Mouse (Mus musculus) layer of hippocampus, postnatal 25 days (tissue): ENCODE data around the gene Olfr1261. TPM values are rescaled to one million over a fixed set of nuclear protein-coding genes. Genes with fewer than 3 reads are reported as not detected.

Experiments
- DNase-seq, 2 experiments: peaks; one replicate each; pipeline ENCODE4 v3.0.0; 2022; ENCODE audit warnings: mixed read lengths in 2 of 2, low spot score in 1 of 2; ENCODE audit errors: extremely low spot score in 1 of 2
- total RNA-seq, 2 experiments: library from RNA; stranded (reverse); gene quantifications; 2 replicates each; pipeline ENCODE4 v1.2.3; 2021

Gene Olfr1261
- total RNA-seq: not detected

DNA sequence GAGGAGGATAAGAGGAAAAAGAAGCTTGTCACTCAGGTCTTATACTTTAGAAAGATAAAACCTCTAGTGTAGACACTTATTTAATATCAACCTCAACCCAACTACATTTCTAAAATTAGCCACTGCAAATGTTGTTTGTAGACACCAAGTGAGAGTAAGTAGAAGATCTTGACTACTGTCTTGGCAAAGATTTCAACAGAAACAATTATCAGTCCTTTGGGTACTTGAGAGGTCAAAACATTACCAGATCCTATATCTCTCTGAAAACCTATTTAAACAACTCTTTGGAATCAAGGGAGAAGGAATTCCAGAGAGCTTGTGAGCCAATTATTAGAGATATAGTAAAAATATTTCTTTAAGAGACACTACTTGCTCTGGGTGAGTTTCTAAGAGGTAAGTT lies at the start of gene Olfr1261:
Gene Olfr1261, plus strand, starts transcription at position 301 of the 400 bp plus-strand sequence.
- no peak for DNase-seq

DNA sequence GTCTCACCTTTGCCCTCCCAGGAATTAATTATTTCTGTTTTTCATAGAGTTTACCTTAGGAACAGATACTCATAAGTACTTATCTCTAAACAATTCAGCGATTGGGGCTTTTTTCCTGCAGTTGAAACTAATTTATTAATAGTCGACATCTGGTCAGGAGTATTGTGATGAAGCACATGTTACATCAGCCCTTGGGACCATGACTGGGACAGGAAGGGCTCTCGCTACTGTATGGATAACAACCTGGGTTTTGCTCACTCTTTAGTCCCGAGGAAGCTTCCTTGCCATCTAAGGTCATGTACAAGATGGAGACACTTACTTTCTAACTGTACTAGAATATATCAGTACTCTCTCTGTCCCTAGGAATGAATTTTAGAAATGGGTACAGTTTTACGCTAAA lies 42.5 kb upstream of the Olfr1261 start, which contains the start of gene Olfr1259:
Gene Olfr1259, minus strand, starts transcription at position 101 of the 400 bp plus-strand sequence.
- DNase-seq: no peak

DNA sequence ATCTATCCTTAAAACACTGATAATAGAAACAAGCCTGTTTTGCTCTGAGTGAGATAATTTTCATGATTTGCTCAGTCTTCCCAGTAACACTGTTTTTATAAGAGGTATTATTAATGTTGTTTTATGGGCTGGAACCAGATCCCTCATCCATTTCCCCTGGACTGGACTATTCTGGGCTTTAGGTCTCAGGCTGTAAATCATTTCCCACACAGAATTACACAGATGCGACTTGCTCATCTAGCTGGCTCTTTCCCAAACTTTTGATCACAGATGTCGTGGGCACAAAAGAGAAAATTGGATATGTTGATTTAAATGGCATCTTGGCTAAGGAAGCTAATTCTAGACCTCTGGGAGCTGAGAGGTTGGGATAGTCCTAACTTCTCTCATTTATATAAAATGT lies 16.8 kb upstream of the Olfr1261 start, which contains the start of gene Olfr1260:
Gene Olfr1260, plus strand, starts transcription at position 157 of the 400 bp plus-strand sequence.
- DNase-seq: no peak

DNA sequence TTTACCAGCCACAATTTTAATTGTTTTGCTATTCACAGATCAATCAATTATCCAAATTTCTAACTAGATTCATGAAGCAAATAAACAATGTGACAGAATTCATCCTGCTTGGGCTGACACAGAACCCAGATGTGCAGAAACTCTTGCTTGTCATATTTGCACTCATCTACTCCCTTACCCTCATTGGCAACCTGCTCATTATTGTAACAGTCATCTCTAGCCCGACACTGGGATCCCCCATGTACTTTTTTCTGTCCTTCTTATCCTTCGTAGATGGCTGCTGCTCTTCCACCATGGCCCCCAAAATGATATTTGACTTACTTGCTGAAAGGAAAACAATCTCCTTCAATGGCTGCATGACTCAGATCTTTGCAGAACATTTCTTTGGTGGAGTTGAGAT lies 13.3 kb upstream of the Olfr1261 start:
- no peak for DNase-seq

DNA sequence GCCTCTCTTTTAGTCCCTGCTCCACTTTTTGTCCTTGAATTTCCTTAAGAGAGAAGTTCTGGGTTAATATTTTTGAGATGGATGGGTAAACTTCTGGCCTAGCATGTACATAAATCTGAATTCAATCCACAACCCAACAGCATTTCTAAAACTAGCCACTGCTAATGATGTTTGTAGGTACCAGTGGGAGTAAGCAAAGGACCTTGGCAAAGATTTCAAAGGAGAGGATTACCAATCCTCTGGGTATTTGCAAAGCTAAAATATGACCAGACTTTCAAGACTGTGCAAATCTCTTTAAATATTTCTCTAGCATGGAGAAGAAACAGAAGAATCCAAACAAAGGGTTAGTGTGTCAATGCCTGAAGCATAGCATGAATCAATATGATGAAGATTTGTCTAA lies 8.8 kb downstream of the Olfr1261 start, which contains the start of gene Olfr1262:
Gene Olfr1262, plus strand, starts transcription at position 301 of the 400 bp plus-strand sequence.
- DNase-seq: no peak

DNA sequence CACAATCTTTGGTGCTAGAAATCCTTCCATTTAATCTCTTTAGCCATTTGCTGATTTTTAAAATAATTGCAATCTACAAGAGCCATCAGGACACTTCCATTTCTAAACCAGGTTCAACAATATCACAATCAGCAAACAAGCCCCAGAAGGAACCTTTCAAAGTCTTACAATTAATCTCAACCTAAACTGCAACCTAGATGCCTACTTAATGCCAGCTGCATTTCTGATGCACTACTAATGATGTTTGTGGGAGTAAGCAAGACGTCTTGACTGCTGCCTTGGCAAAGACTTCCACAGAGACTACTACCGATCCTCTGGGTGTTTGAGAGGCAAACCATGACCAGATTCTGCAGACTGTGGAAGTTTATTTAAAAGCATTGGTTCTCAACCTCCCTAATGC lies 20.8 kb downstream of the Olfr1261 start, which contains the start of gene Olfr1263:
Gene Olfr1263, plus strand, starts transcription at position 301 of the 400 bp plus-strand sequence.
- DNase-seq: no peak

DNA sequence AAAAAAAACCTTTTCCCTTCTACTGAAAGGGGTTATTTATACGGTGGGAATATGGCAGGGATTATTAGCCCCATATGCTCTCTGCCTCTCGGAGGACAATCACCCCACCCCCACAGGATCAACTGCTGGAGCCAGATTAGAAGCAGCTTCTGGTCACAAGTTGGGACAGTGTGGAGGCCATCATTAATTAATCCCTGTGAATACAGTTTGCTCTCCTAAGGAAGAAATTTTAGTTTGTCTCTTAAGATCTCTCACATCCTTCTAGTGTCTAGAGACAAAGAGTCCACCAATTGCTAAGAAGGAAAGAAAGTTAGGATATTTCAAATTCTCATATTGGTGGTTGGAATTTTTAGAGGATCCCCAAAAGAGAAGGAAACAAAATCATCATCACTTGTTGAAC lies 34.5 kb downstream of the Olfr1261 start, which contains the start of gene Olfr1264:
Gene Olfr1264, minus strand, starts transcription at position 101 of the 400 bp plus-strand sequence.
- DNase-seq: no peak

DNA sequence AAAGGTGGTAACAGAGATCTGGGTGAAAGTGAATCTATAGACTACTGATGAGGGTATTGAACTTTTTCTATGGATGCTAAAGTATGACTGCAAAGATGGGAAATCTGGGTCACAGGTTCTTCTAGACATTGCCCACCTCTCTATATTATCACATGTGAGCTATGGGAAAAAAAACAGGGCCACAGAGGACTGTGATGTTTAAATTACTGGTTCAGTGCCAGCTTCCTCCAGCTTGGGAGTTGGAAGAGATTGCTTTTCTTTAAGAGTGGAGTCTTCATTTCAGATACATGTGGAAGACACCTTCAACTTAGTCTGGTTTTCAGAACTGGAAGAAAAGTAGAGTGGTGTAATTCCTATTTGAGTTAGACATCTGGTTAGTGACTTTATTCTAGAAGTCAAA lies 44.0 kb downstream of the Olfr1261 start, which contains the start of gene Olfr1265:
Gene Olfr1265, plus strand, starts transcription at position 301 of the 400 bp plus-strand sequence.
- DNase-seq: no peak

Other genes starting within 250 kb of the Olfr1261 start
- not detected for gene Olfr1253, start 234.1 kb upstream of the Olfr1261 start, total RNA-seq
- gene Olfr1254, start 197.6 kb upstream of the Olfr1261 start, total RNA-seq: not detected
- gene Olfr1255, start 179.2 kb upstream of the Olfr1261 start, total RNA-seq: not detected
- not detected for gene Olfr1256, start 149.7 kb upstream of the Olfr1261 start, total RNA-seq
- gene Olfr48, start 143.0 kb upstream of the Olfr1261 start, total RNA-seq: not detected
- not detected for gene Olfr1257, start 112.8 kb upstream of the Olfr1261 start, total RNA-seq
- not detected for gene Olfr1258, start 63.9 kb upstream of the Olfr1261 start, total RNA-seq
- not detected for gene Olfr1259, start 42.6 kb upstream of the Olfr1261 start, total RNA-seq
- not detected for gene Olfr1260, start 16.9 kb upstream of the Olfr1261 start, total RNA-seq
- gene Olfr1262, start 8.9 kb downstream of the Olfr1261 start, total RNA-seq: not detected
- gene Olfr1263, start 20.9 kb downstream of the Olfr1261 start, total RNA-seq: not detected
- gene Olfr1264, start 34.4 kb downstream of the Olfr1261 start, total RNA-seq: not detected
- not detected for gene Olfr1265, start 44.1 kb downstream of the Olfr1261 start, total RNA-seq
- not detected for gene Olfr140, start 72.4 kb downstream of the Olfr1261 start, total RNA-seq
- gene Olfr1269, start 130.2 kb downstream of the Olfr1261 start, total RNA-seq: not detected
- not detected for gene Olfr32, start 151.1 kb downstream of the Olfr1261 start, total RNA-seq
- not detected for gene Olfr1270, start 161.9 kb downstream of the Olfr1261 start, total RNA-seq
- under 1 TPM in 1 of 2 experiments, not detected in 1; 0.10 TPM for gene Olfr1506, start 233.3 kb downstream of the Olfr1261 start, total RNA-seq